Mouse (Mus musculus): ENCODE measurements around the gene Slc25a17. TPM values are rescaled to one million over a fixed set of nuclear protein-coding genes. Genes with fewer than 3 reads are reported as not detected.

Gene Slc25a17
- polyA plus RNA-seq (2014; fragmentation: Illumina TruSeq; extraction: RNeasy Lipid Tissue Mini Kit (QIAGEN cat#74804); ENCODE audit: insufficient read depth, low read depth, low replicate concordance): 50.2 TPM

GRCm38 (mm10) chr15:81360345-81361021 lies at the start of gene Slc25a17:
TSS of gene Slc25a17 (minus strand) at chr15:81360812.

GRCm38 (mm10) chr15:81408199-81408598 lies 47.6 kb upstream of the Slc25a17 start, which contains the start of gene Dnajb7:
TSS of gene Dnajb7 (minus strand) at chr15:81408299.

GRCm38 (mm10) chr15:81399638-81400315 lies 39.2 kb upstream of the Slc25a17 start, which contains the start of the genes St13 and Xpnpep3:
TSS of gene St13 (minus strand) at chr15:81400077.
TSS of gene Xpnpep3 (plus strand) at chr15:81400138.

Other genes starting within 250 kb of the Slc25a17 start
- gene Mrtfa, start 170.1 kb downstream of the Slc25a17 start, polyA plus RNA-seq (2014; fragmentation: Illumina TruSeq; extraction: RNeasy Lipid Tissue Mini Kit (QIAGEN cat#74804); ENCODE audit: insufficient read depth, low read depth, low replicate concordance): 9.0 TPM
- 0.34 TPM for gene Mchr1, start 125.3 kb downstream of the Slc25a17 start, polyA plus RNA-seq (2014; fragmentation: Illumina TruSeq; extraction: RNeasy Lipid Tissue Mini Kit (QIAGEN cat#74804); ENCODE audit: insufficient read depth, low read depth, low replicate concordance)
- 44.8 TPM for gene St13, start 39.3 kb upstream of the Slc25a17 start, polyA plus RNA-seq (2014; fragmentation: Illumina TruSeq; extraction: RNeasy Lipid Tissue Mini Kit (QIAGEN cat#74804); ENCODE audit: insufficient read depth, low read depth, low replicate concordance)
- 3.0 TPM for gene Xpnpep3, start 39.3 kb upstream of the Slc25a17 start, polyA plus RNA-seq (2014; fragmentation: Illumina TruSeq; extraction: RNeasy Lipid Tissue Mini Kit (QIAGEN cat#74804); ENCODE audit: insufficient read depth, low read depth, low replicate concordance)
- not detected for gene Dnajb7, start 47.5 kb upstream of the Slc25a17 start, polyA plus RNA-seq (2014; fragmentation: Illumina TruSeq; extraction: RNeasy Lipid Tissue Mini Kit (QIAGEN cat#74804); ENCODE audit: insufficient read depth, low read depth, low replicate concordance)
- 146 TPM for gene Rbx1, start 105.5 kb upstream of the Slc25a17 start, polyA plus RNA-seq (2014; fragmentation: Illumina TruSeq; extraction: RNeasy Lipid Tissue Mini Kit (QIAGEN cat#74804); ENCODE audit: insufficient read depth, low read depth, low replicate concordance)
- gene Ep300, start 224.5 kb upstream of the Slc25a17 start, polyA plus RNA-seq (2014; fragmentation: Illumina TruSeq; extraction: RNeasy Lipid Tissue Mini Kit (QIAGEN cat#74804); ENCODE audit: insufficient read depth, low read depth, low replicate concordance): 7.2 TPM

All from lung, adult 10 weeks (tissue).